Mouse (Mus musculus): Measurements from ENCODE around the gene Sh3bp1.

GRCm38 (mm10) chr15:78868826-78869233 lies 30.7 kb upstream of the Sh3bp1 start:
- TF ChIP-seq CTCF (IDR thresholded peaks at IDR 0.05; ENCODE audit: low read depth) (no peak), EP300 (optimal IDR thresholded peaks at IDR 0.05) (no peak)

Data from stomach, postnatal 0 days (tissue).